29 mouse cellular contexts compared by ENCODE assay signal in genomic region chr6:84322528-84322927, GRCm38 (mm10).
DNase-seq lines count a peak whose midpoint lies in the region; ATAC-seq and TF ChIP-seq lines count a peak whose summit lies in the region.
"Had no signal": no experiment of that assay in that cellular context is flagged by ENCODE, and none has a peak within 500 bp of the region (broad histone marks: within the 10 kb centered on the region; RNA-seq: fewer than 3 reads in every experiment).

No protein-coding gene starts in this region.

- no peak overlapping the region for H3K4me2 ChIP-seq in liver, embryonic 12.5 days
- no peak overlapping the region for H3K4me2 ChIP-seq in CH12.LX (ENCODE audit: insufficient read depth, low read depth, poor library complexity, severe bottlenecking)
- H3K4me2 ChIP-seq: embryonic facial prominence, embryonic 12.5 days; hindbrain, embryonic 12.5 days; kidney, embryonic 15.5 days; midbrain, embryonic 12.5 days; neural tube, embryonic 12.5 days had no signal

- TF ChIP-seq EP300 in heart, adult 2 months (IDR thresholded peaks at IDR 0.05; ENCODE audit: insufficient read depth, low read depth, low read length): no peak
- TF ChIP-seq EP300 in CH12.LX (IDR thresholded peaks at IDR 0.05; ENCODE audit: low read length): no peak

- no peak overlapping the region for H3K9ac ChIP-seq in heart, adult 2 months (ENCODE audit: low read depth, low read length)
- no peak overlapping the region for H3K9ac ChIP-seq in liver, adult 2 months (ENCODE audit: low read depth, low read length)
- no peak overlapping the region for H3K9ac ChIP-seq in liver, embryonic 12.5 days
- no peak overlapping the region for H3K9ac ChIP-seq in CH12.LX (ENCODE audit: insufficient read depth, low read depth)
- H3K9ac ChIP-seq: embryonic facial prominence, embryonic 12.5 days; hindbrain, embryonic 12.5 days; kidney, embryonic 15.5 days; midbrain, embryonic 12.5 days; neural tube, embryonic 12.5 days had no signal

- no peaks in the 10 kb centered on the region for H3K9me3 ChIP-seq in heart, embryonic 10.5 days
- no peaks in the 10 kb centered on the region for H3K9me3 ChIP-seq in liver, embryonic 12.5 days (replicated peaks)
- no peaks in the 10 kb centered on the region for H3K9me3 ChIP-seq in CH12.LX (replicated peaks; ENCODE audit: low read length)
- H3K9me3 ChIP-seq: embryonic facial prominence, embryonic 12.5 days; hindbrain, embryonic 12.5 days; kidney, embryonic 15.5 days; midbrain, embryonic 12.5 days; neural tube, embryonic 12.5 days had no signal

- no peak for TF ChIP-seq POLR2A in heart, adult 2 months (IDR thresholded peaks at IDR 0.05; ENCODE audit: insufficient read depth, low read depth, low read length)
- no peak for TF ChIP-seq POLR2A in liver, adult 2 months (IDR thresholded peaks at IDR 0.05; ENCODE audit: extremely low read depth, insufficient read depth, low read length)
- TF ChIP-seq POLR2A in CH12.LX (IDR thresholded peaks at IDR 0.05; ENCODE audit: low read depth, low read length): no peak

- H3K27me3 ChIP-seq in heart, adult 2 months (ENCODE audit: control insufficient read depth, insufficient read depth, low read length): no peaks in the 10 kb centered on the region
- H3K27me3 ChIP-seq in heart, embryonic 10.5 days (ENCODE audit: insufficient read depth, poor library complexity, severe bottlenecking): peaks cover 12% of the 10 kb centered on the region
- H3K27me3 ChIP-seq in liver, adult 2 months (ENCODE audit: control insufficient read depth, insufficient read depth, low read length): no peaks in the 10 kb centered on the region
- peaks cover 45% of the 10 kb centered on the region for H3K27me3 ChIP-seq in liver, embryonic 12.5 days (replicated peaks)
- peaks cover 87% of the 10 kb centered on the region for H3K27me3 ChIP-seq in CH12.LX (replicated peaks)
- H3K27me3 ChIP-seq: embryonic facial prominence, embryonic 12.5 days; neural tube, embryonic 12.5 days had no signal

- H3K4me1 ChIP-seq in heart, adult 2 months (ENCODE audit: control insufficient read depth, insufficient read depth, low read length): no peaks in the 10 kb centered on the region
- peaks cover 17% of the 10 kb centered on the region for H3K4me1 ChIP-seq in heart, embryonic 10.5 days
- H3K4me1 ChIP-seq in liver, adult 2 months (ENCODE audit: control insufficient read depth, insufficient read depth, low read length): no peaks in the 10 kb centered on the region
- H3K4me1 ChIP-seq in liver, embryonic 12.5 days: peaks cover 9% of the 10 kb centered on the region
- H3K4me1 ChIP-seq in CH12.LX (ENCODE audit: control insufficient read depth in 1 of 2, insufficient read depth in 2 of 2): no peaks in the 10 kb centered on the region
- H3K4me1 ChIP-seq: midbrain, embryonic 12.5 days had no signal

- no peak overlapping the region for H3K27ac ChIP-seq in heart, adult 2 months
- no peak overlapping the region for H3K27ac ChIP-seq in heart, embryonic 10.5 days
- no peak overlapping the region for H3K27ac ChIP-seq in liver, adult 2 months (replicated peaks; ENCODE audit: insufficient read depth, low read depth, low read length)
- no peak overlapping the region for H3K27ac ChIP-seq in liver, embryonic 12.5 days
- no peak overlapping the region for H3K27ac ChIP-seq in CH12.LX (ENCODE audit: insufficient read depth, low read depth)
- H3K27ac ChIP-seq: embryonic facial prominence, embryonic 12.5 days; hindbrain, embryonic 12.5 days; hindbrain, postnatal 0 days; kidney, embryonic 15.5 days; midbrain, embryonic 12.5 days; neural tube, embryonic 12.5 days had no signal

- no peak for ATAC-seq in liver, embryonic 12.5 days
- ATAC-seq: activated CD4-positive, CD25-positive, alpha-beta regulatory T cell, adult 4 months; forebrain, embryonic 14.5 days; hindbrain, postnatal 0 days had no signal

- WGBS in heart, adult 2 months: 84% methylated on average over 4 of the region's 4 CpGs
- WGBS in heart, embryonic 10.5 days: 83% methylated on average over 4 of the region's 4 CpGs
- 79% methylated on average over 4 of the region's 4 CpGs for WGBS in liver, adult 2 months
- WGBS in liver, embryonic 12.5 days (ENCODE audit: insufficient replicate concordance): 67% methylated on average over 4 of the region's 4 CpGs

- H3K79me2 ChIP-seq in heart, adult 2 months (replicated peaks; ENCODE audit: control insufficient read depth, insufficient read depth, low read length): no peaks in the 10 kb centered on the region
- no peaks in the 10 kb centered on the region for H3K79me2 ChIP-seq in liver, adult 2 months (ENCODE audit: control insufficient read depth, insufficient read depth, low read length)
- no peaks in the 10 kb centered on the region for H3K79me2 ChIP-seq in CH12.LX (replicated peaks; ENCODE audit: control insufficient read depth, extremely low read depth, insufficient read depth, poor library complexity, severe bottlenecking)

- TF ChIP-seq RAD21 in CH12.LX (IDR thresholded peaks at IDR 0.05; ENCODE audit: low read depth, low read length): no peak

- no peak overlapping the region for H3K4me3 ChIP-seq in heart, adult 2 months
- no peak overlapping the region for H3K4me3 ChIP-seq in heart, embryonic 10.5 days
- no peak overlapping the region for H3K4me3 ChIP-seq in liver, adult 2 months (ENCODE audit: insufficient read depth, low read depth, low read length)
- no peak overlapping the region for H3K4me3 ChIP-seq in liver, embryonic 12.5 days
- no peak overlapping the region for H3K4me3 ChIP-seq in CH12.LX (replicated peaks in 1 of 3; ENCODE audit: low read depth in 2 of 3, low read length in 2 of 3, poor library complexity in 1 of 3)
- H3K4me3 ChIP-seq: embryonic facial prominence, embryonic 12.5 days; hindbrain, embryonic 12.5 days; kidney, embryonic 15.5 days; megakaryocyte, embryonic 14.5 days; midbrain, embryonic 12.5 days; myocyte; neural tube, embryonic 12.5 days had no signal

- dilution Hi-C loops in CH12.LX (cut with MboI; ENCODE audit: extremely low pct_ligation_motif_present, extremely low pct_unique_long_range_greater_than_20kb, low sequenced_read_pairs): no loop called here

- peak; percentile 37 for TF ChIP-seq CTCF in heart, adult 2 months (IDR thresholded peaks at IDR 0.05)
- peak; percentile 31; the same call in 1 of the 2 replicates for TF ChIP-seq CTCF in liver, adult 2 months (IDR thresholded peaks at IDR 0.05; ENCODE audit: low read depth, low read length)
- peak in 1 of 2 experiments; percentile 36; a peak in 2 of 4 replicates for TF ChIP-seq CTCF in CH12.LX (conservative IDR thresholded peaks at IDR 0.05 in 1 of 2, IDR thresholded peaks at IDR 0.05 in 1 of 2; ENCODE audit: low read depth in 2 of 2, low read length in 2 of 2)

- in situ Hi-C loops in CH12.LX (cut with MboI; ENCODE audit: low pct_ligation_motif_present, low pct_unique_long_range_greater_than_20kb, low sequenced_read_pairs): no loop called here

- no peaks in the 10 kb centered on the region for H3K36me3 ChIP-seq in heart, adult 2 months (ENCODE audit: control insufficient read depth, insufficient read depth, low read length)
- no peaks in the 10 kb centered on the region for H3K36me3 ChIP-seq in heart, embryonic 10.5 days
- H3K36me3 ChIP-seq in liver, adult 2 months (ENCODE audit: control insufficient read depth, insufficient read depth, low read length): no peaks in the 10 kb centered on the region
- no peaks in the 10 kb centered on the region for H3K36me3 ChIP-seq in liver, embryonic 12.5 days
- no peaks in the 10 kb centered on the region for H3K36me3 ChIP-seq in CH12.LX (replicated peaks in 1 of 2; ENCODE audit: control insufficient read depth in 1 of 2, insufficient read depth in 1 of 2, low read length in 1 of 2)
- H3K36me3 ChIP-seq: embryonic facial prominence, embryonic 12.5 days; hindbrain, embryonic 12.5 days; kidney, embryonic 15.5 days; midbrain, embryonic 12.5 days; neural tube, embryonic 12.5 days had no signal

- no peak for DNase-seq in heart, adult 2 months
- DNase-seq in heart, embryonic 10.5 days (ENCODE audit: low spot score): no peak
- DNase-seq in liver, adult 2 months (ENCODE audit: extremely low read depth, low read depth, low spot score): no peak
- no peak for DNase-seq in CH12.LX (ENCODE audit: extremely low read depth)
- DNase-seq in R1 (ENCODE audit: low read depth, low spot score): peak; percentile 34
- DNase-seq in frontal cortex, postnatal 14 days (ENCODE audit: low spot score in 2 of 2): no peak
- DNase-seq in adrenal gland, adult (ENCODE audit: inconsistent age in 2 of 2, low spot score in 1 of 2): no peak
- DNase-seq: adrenal gland, postnatal 10 days; cerebellum, adult 11-12 months; cerebellum, adult 9-11 months; embryo, embryonic 11 days; heart, postnatal 36 days; kidney, adult 11 months; kidney, postnatal 36 days; liver; lung, postnatal 4 days; right cerebral cortex, adult 18-20 months; thymus, postnatal 14 days had no signal

- intact Hi-C loops in heart, adult 2 months (cut with DNase I): loop anchor here (5.0 kb wide), 1 partner anchor 270 kb away; the partner anchor contains the start of gene Cyp26b1

TF ChIP-seq in CH12.LX, 34 proteins besides CTCF, POLR2A, EP300 and RAD21:
- TF ChIP-seq SMC3 (IDR thresholded peaks at IDR 0.05; ENCODE audit: low read depth, low read length) (peak; percentile 11; the same call in 1 of the 2 replicates), MAFK (IDR thresholded peaks at IDR 0.05; ENCODE audit: insufficient replicate concordance, low read length) (no peak)
